Mouse (Mus musculus) thymus, postnatal 36 days (tissue): ENCODE data around the gene Hps6.

Source experiments
- DNase-seq, 2 experiments: peaks; one replicate each; pipeline ENCODE4 v3.0.0; 2022; ENCODE audit warnings: mixed read lengths in 2 of 2

The Hps6 gene

GRCm38 (mm10) chr19:46045696-46046311 lies 42.5 kb downstream of the Hps6 start:
- DNase-seq, result no peak

DNA sequence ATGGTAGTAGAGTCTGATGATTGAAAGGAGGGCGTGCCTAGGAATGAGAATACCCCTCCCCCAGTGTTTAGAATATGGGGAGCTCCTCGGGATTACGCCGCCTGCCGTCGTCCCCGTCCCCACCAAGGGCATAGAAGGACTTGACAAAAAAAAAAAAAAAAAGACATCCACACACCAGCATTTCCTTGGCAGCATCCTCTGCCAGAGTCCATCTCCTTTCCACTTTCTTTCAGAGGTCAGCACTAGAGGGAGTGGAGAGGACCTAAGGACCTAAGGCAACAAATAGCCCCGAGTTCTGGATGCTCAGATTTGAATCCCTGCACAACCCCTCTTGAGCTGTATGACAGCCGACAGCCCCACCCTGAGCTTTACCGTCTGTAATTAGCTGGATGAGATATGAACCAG lies 43.3 kb downstream of the Hps6 start:
- no peak for DNase-seq

GRCm38 (mm10) chr19:46047426-46047825 lies 44.1 kb downstream of the Hps6 start:
- DNase-seq, result no peak

DNA sequence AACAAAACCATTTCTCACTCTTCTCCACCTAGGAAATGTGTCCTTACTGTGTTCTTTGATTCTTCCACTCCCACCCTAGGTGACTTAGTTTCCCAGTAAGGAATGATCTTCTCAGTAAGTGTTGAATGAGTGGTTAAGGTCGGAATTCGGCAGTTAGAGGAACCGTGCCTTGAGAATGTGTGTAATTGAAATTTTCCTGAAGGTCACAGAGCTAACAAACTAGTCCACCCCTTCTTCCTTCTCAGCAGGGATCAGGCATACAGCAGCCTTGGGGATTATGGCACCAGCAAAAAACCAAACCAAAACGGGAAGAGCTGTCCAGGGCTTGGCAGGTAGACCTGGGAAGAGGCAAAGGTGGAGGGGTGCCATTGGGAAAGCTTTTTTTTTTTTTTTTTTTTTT lies 45.8 kb downstream of the Hps6 start:
- no peak for DNase-seq

- peak; percentile 42 to 63 for DNase-seq
These were observed 47.2 kb downstream of the Hps6 start for GRCm38 (mm10) chr19:46050462-46050861.
